Mouse (Mus musculus) heart, adult 2 months (tissue): ENCODE data around the gene Glis3.

Experiments
- CTCF ChIP-seq: fragments of 200-600 bp; IDR thresholded peaks from 2 replicates; pipeline ENCODE4 v1.8.1; 2022; ENCODE audit warnings: antibody characterized with exemption, mild to moderate bottlenecking, moderate library complexity
- EP300 ChIP-seq: fragments of 200-500 bp; IDR thresholded peaks from 2 replicates; pipeline ENCODE4 v1.6.1; 2011; ENCODE audit warnings: low read depth, low read length, control low read depth; ENCODE audit not compliant: insufficient read depth
- POLR2A ChIP-seq: fragments of 200-500 bp; IDR thresholded peaks from 2 replicates; pipeline ENCODE4 v1.6.1; 2011; ENCODE audit warnings: mild to moderate bottlenecking, low read depth, low read length, control low read depth; ENCODE audit not compliant: insufficient read depth

GRCm38 (mm10) chr19:28357595-28357994 lies 322.3 kb downstream of the Glis3 start:
- TF ChIP-seq CTCF: no peak
- no peak for TF ChIP-seq EP300
- no peak for TF ChIP-seq POLR2A
